Mouse (Mus musculus): ENCODE results near the gene Myo9b.

DNA sequence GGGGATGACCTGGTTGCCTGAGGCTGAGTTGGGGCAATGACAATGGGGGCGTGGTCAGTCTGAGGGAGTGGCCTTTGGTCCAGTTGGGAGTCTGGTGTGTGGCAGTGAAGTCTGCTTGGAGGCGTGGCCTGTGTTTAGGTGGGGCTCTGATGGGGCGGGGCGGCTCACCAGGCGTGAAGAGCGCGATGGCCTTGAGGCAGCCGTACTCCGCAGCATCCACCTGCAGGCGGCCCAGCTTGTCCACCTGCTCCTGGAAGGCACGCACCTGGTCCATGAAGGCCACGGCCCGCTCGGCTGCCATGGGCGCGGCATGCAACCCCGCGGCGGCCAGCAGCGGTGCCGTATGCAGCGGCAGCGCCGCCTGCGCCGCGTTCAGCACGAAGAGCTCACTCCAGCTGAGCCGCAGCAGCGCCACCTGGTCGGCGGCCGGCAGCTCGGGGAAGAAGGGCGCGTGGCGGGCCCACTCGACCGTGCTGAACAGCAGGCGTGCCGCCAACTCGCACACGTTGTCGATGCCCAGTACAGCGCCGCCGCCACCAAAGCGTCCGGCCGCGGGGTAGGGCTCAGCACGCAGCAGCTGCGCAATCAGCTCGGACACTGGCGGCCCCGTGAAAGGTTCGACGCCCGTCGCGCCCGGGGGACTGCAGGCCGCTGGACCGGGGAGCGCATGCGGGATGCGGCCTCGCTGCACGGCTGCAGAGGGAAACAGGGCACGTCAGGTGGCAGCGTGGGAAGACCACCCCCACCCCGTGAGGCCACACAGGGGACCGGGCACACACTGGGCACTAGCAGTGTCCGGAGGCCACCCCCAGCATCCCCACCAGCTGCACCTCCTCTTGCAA lies 103.3 kb downstream of the Myo9b start:
- no peak for TF ChIP-seq CTCF (IDR thresholded peaks at IDR 0.05; ENCODE audit: low read depth, low read length)
- TF ChIP-seq POLR2A (IDR thresholded peaks at IDR 0.05; ENCODE audit: borderline replicate concordance, low read depth, low read length) = no peak

Measured in bone marrow macrophage, adult 2 months (primary cell).